Mouse (Mus musculus): ENCODE data around the gene Tbc1d22a.

Gene Tbc1d22a

DNA sequence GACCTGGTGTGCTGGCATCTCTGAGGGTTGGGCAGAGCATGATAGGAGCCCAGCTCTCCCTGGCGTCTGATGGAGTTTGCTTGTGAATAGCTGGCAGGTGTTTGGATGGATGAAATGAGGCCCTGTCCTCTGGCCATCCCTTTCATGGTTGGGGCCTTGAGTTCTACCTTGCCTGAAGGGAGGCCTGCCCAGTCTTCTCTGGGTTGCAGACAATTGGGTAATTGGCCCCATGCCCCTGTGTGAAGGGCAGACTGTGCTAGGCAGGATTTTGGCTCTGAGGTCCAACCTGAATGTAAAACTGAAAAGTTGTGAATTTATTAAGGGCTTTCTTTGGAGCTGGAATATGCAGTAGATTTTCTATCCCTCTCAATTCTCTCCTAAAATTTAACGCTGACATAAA, 204.2 kb downstream of the Tbc1d22a start:
- DNase-seq: no peak

DNA sequence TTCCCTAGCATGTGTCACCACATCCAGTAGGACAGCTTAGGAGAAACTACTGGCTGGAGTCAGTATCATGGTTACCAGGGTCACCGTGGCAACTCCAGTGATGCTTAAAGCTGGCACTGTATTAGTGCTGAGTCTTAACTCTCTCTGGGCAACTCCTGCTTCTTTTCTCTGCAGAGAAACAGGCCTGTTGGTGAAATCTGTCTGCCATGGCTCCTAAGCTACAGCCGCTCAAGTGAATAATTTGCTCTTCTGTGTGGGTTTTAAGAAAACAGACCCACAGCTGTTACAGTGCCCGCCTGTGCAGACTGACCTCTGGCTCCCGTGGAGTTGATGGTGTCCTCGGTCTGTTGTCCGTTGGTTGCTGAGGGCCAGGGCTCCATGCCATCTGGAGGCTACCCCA, 205.4 kb downstream of the Tbc1d22a start:
- no peak for DNase-seq

DNA sequence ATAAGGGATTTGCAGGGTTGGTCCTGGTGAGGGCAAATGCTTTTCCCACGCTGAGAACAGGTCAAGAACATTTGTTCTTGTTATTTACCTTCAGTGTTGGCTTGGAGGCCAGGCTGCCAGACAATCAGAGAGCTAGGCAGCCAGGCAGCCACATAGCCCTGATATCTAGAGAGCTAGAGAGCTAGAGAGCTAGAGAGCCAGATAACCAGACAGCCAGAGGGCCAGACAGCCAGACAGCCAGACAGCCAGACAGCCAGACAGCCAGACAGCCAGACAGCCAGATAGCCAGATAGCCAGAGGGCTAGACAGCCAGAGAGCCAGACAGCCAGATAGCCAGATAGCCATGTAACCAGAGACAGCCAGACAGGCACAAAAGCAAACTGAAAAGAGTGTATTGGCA, 208.6 kb downstream of the Tbc1d22a start:
- DNase-seq: no peak

DNA sequence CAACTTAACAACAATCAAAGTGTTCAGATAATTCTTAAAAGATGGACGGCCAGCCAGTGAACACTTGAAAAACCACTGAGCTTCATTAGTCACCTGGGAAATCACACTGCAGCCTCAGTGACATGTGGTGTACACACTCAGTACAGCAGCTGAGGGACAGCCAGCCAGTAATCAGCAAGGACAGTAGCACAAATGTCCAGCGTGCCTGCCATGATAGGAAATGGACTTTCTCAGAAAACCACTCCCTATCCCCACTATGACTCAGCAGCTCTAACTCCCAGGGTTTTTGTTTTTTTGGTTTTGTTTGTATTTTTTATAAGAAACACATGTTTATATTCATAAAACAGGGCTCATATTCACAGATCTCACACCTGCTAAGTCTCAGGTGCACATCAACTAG, 209.6 kb downstream of the Tbc1d22a start:
- no peak for DNase-seq

DNA sequence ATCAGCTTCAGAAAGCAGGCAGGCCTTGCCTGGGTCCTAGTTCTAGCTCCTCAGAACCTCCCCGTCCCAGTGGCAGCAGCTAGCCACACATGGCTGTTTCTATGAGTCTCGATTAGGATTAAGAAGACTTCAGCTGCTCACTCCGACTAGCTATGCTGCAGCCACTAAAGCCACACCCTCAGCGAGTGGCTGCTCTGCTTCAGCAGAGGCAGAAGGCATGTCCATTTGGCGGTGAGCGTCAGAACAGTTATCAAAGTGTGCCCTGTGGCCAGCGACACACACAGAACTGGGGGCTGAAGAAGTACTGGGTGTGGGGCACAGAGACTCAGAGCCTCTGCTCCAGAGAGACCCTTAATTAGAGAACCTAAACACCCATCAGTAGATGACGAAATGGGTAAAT, 210.7 kb downstream of the Tbc1d22a start:
- no peak for DNase-seq

DNA sequence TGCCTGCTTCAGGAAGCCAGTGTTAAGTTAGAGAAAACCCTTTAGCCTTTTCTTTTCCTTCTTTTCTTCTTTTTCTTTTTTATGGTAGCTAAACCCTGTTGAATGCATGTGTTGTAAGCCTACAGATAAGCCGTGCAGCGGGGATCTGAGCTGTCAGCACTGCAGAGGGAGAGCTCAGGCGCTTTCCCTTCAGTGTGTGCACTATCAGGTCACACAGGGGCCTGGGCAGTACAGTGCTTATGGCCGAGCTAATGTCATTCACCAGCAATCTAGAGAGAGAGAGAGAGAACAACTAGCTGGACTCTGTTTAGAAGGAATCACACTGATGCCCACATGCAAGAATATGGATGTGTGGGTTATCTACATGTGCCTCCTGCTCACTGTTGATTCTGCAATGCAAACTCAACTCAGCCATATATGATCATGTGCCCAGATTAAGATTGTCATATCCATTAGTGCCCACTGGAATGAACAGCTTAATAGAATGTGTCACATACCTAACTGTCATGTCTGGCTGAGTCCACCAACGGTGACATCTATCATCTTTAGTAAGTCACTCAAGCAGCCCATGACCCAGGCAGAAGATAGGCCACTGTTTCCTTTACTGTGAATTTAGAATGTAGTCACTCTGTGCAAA, 212.2 kb downstream of the Tbc1d22a start:
- DNase-seq: no peak

DNA sequence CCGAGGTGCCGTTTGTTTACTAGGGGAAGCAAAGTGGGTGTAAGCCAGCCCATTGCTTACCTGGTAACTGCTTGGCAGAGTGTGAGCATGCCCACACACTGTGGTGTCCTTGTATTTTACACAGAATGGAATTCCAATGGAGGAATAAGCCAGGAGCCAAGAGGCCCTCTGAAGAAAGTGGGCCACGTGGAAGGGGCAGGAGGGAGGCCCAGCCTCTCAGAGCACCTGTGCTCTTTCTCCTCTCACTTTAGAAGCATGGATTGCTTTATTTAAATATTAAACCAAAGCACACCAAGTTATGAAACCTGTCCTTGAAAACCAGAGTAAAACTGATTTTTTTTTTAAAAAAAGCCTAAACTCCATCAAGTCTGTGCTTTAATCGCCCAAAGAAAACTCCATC, 213.2 kb downstream of the Tbc1d22a start:
- no peak for DNase-seq

DNA sequence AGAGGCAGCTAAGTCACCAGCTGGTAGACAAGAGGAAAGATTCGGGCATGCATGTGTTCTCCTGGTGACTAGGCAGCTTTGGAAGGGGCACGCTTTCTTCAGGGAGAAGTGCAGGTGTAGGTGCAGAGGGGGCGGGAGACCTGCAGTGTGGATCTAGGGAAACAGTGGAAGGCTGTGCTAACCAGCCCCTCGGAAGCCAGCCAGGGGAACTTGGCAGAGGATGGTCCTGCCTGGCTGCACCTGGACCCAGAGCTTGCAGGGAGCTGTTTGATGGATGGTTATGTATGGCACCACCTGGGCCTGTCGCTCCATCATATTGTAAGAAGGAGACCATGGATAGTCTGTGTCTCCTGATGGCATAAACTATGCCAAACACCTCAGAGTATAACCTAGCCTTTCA, 214.2 kb downstream of the Tbc1d22a start:
- no peak for DNase-seq

DNA sequence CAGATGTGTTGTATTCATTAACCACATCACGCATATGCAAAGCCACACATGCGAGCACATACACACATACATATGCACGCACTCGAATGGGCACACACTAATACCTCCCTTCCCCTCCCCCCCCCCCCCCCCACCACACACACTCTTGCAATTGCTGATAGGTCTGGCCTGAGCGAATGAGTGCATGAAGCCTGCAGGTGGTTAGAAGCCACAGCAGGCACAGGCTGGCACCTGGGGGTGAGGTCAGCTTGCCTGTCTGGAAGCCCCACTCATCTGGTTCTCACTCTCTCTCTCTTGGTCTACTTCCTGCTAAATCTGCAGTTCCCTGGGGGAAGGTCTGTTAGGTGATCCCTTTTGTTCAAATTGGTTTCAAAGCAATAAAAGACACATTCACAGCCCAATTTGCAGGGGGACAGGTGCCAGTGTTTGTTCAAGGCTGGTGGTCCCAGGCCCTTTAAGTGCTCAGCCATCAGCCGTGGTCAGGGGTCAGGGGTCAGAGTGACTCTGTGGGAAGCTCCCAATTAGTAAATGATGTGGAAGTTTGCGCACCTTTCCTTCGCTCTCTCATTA, 215.6 kb downstream of the Tbc1d22a start:
- no peak for DNase-seq

DNA sequence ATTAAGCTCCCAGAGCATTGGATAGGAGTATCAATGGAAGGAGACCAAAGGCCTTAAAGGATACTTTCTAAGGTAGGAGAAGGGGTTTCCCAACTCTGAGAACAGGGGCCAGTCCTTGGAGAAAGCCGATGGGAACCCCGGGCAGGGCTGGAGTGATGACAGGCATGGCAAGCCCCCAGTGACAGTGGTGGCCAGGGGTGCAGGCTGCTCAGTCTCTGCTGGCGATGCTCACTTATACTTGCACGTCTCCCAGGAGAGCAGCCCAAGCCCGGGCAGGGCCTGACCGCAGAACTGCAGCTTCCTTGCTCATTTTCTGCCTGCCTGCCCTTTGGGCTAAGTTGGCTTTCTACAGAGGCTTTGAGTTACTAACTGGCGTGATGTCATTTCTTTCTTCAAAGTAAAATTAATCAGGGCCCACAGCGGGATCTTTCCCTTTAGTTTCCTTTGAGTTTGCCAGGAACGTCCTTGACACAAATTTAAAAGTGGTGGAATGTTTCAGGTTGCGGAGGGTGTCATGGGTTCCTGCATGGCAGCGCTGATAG, 217.4 kb downstream of the Tbc1d22a start:
- no peak for DNase-seq

DNA sequence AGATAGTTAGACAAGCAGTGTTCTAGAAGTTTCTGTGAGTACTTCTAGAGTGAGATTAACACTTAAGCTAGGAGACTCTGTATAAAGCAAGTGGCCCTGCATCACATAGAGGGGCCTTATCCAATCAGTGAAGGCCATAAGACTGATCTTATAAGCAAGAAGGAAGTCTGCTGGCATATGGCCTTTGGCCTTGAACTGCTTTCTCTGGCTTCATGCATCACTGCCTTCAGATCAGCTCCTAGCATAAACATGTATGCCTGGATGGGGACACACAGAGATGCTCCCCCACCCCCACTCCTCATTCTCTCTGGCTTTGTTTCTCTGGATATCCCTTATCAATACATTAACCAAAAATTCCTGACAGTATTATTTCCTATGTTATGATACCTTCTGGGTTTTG, 218.5 kb downstream of the Tbc1d22a start:
- no peak for DNase-seq

DNA sequence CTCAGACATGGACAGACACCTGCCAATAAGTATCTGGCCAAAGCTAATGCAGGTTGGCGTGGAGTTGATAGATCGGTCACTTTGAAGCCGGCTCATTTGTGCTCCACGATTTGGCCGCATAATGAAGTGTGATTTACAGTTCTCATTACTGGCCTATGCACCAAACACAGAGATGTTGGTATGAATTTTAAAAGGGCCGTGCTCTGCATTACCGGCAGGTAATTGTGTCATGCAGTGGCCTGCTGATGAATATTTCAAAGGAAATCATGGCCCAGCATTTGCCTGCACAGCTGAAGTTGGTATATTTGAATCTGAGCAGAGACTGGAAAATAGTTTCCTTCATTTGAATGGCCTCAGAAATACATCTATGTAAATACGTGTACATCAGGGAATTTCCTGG, 219.1 kb downstream of the Tbc1d22a start:
- no peak for DNase-seq

DNA sequence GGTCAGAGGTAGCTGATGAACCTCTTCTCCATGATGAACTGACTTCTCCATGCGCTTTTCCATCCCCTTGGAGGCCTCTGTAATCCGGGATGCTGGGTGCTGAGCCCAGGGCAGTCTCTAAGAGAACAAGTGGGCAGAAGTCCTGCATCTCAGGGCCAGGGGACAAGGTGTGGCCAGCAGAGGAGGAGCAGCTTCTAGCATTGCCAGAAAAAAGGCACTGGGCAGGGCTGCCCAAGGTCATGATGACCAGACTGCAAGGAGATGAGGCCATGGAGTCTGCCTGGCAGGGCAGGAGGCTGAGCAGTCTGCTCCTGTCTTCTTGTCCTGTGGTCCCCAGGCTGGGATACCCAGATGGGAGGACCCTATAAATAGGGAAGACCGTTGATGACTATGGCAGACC, 220.0 kb downstream of the Tbc1d22a start:
- DNase-seq: no peak

DNA sequence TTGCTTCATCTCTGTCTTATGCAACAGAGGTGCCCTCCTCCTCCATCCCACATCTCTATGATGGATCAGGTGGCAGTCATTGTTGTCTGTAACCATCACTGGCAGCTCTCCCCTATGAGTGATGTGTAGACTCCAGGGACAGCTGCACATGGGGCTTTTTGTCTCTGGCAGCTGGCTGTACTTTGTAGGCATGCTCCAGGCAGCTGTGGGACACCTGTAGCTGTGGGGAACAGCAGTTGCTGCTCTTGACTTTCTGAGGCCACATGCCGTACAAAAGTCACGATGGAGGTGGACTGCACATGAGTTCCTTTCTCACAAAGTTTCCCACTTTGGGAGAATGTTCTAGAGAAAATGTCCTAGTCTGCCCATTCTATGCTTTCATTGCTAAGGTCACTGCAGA, 223.1 kb downstream of the Tbc1d22a start:
- no peak for DNase-seq

DNA sequence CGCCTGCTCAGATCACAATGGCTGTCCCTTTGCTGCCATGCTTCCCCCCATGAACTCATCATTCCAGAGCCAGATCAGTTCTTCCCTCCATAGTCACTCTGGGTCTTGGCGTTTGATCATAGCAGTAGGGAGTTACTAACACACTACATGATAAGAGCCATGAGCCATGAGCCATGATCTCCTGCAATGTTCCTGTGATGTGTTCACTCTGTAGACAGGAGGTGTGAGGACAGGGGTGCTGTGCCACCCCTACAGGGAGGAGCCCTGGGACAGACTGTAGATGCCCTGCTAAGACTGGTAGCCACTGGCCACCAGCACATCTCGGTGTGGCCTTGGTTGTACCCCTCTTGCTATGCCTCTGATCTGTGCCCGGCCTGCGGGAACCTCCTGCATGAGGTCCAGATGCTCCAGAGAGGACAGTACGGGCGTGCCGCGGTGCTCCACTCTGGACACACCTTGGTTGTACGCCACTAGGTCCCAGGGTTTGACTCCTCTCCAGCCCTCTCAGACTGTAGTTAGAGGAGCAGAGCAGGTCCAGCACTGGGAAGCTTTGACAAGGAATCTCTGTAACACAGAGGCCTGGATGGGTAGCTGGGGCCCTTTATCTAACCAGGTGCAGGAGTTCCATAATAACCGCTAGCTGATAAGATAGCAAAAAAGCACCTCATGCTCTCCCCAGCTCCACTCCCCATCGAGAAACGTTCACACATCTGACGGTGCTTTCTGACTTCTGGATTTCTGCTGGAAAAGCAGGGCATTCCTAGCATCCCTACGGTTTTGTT, 224.9 kb downstream of the Tbc1d22a start:
- DNase-seq: no peak

DNA sequence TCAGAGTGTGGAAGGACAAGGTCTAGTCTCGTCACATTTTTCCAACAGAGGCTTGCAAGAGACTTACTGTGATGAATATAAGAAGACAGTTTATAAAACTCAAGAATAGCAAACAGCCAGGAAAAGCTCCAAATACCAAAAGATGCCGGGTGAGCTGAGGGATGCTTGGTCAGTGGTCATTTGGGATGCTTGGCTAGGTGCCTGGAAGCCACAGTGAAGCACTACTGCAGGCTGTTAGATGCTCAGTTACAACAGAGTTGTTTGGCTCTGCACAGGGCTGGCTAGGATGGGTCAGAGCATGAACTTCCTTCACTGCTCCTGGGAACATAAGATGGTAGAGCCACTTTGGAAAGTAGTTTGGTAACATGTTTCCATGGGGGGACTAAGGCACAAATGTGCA, 230.0 kb downstream of the Tbc1d22a start:
- DNase-seq: no peak

DNA sequence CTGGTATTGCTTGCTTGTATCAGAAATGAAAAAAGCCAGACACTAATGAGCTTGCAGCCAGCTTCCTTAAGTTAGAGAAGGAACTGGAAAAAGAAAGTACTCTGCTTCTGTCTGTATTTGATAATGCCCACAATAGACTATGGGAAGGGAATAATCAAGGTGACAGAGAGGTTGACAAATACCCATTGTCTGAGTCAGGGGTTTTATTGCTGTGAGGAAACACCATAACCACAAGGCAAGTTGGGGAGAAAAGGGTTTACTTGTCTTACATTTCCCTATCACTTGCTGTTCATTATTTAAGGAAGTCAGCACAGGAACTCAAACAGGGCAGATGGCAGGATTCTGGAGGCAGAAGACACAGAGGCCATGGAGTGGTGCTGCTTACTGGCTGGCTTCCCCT, 231.8 kb downstream of the Tbc1d22a start:
- no peak for DNase-seq

DNA sequence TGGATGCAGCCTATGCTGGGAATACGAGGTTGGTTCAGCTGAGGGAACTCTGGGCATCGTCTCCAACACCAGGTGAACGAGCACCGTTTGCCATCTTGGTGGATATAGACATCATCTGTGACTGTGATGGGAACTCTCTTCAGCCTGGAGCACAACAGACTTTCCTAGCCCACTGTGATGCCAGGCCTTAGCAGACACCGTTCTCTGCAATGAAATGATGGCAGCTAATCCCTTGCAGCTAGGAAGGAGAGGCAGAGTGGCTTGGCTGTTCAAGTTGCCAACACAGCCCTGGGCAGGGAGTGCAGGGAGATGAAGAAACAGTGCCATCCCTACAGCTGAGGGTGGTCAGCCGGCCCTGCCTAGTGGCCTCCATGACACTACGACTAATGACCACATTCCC, 233.0 kb downstream of the Tbc1d22a start:
- DNase-seq: no peak

DNA sequence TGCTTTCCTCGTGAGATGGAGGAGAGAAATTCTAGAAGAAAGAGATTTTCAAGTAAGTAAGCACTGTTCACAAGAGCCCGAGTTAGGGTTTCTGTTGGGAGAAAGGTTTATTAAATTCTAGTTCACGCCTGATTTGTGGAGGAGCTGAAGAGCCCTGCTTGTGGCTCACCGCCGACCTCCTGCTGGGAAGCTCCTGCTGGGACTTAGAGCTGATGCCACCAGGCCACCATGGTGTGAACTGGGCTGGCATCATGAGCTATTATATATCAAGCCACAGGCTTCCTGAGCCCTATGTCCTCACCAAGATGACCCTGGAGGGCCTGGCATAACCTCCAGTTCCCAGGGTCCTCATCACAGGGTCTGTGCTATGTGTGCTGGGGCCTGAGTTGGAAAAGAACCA, 235.0 kb downstream of the Tbc1d22a start:
- no peak for DNase-seq

DNA sequence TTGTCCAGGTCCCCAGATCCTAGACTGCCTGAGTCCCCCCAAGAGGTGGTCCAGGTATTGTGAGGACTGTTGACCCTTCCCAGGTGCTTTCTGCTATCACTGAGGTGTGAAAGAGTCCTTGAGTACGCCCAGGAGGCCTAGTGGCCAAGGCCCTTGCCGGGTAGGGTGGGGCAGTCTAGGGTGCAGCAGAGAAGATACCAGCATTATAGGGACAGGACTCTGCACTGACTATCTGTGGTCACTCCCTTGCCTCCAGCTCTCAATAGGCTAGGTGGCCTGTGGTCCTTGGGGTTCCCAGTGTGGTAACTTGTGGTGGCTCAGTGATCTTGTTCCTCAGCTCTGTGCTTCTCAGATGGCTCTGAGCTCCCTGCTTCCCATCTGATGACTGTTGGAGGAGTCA, 235.5 kb downstream of the Tbc1d22a start:
- no peak for DNase-seq

DNA sequence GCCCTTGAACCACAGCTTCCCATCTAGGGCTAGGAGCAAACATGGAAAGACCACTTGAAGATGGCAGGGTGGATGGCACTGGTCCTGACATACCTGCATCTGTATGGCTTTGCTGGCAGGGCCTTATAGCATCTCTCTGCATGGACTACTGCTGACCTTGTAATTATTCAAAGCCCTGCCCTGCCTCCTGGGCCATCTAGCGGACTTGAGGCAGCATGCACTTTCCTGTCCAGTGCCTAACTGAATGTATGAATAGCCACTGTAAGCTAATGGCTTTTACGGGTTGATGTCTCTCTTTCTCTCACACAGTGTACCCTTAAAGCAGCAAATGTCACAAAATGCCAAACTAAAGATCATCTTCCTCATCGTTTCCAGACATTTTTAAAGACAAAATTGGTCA, 245.2 kb downstream of the Tbc1d22a start:
- DNase-seq: no peak

DNA sequence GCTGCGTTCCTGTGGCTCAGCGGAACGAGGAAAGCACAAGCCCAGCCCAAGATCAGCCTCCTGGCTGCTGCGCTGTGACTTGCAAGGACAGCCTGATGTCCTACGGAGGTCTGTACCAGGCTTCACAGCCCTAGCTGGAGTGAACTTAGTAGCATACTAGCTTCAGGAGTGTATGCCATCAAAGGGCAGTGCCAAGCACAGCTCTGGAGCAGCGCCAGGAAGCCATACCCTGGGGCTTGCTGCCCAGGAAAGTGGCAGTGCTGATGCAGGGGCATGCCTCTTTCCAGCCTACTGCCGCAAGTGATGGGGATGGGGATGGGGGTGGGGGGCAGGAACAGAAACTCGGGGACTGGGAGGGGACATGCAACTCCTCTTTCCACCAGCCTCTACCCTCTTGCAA, 248.4 kb downstream of the Tbc1d22a start:
- no peak for DNase-seq

DNA sequence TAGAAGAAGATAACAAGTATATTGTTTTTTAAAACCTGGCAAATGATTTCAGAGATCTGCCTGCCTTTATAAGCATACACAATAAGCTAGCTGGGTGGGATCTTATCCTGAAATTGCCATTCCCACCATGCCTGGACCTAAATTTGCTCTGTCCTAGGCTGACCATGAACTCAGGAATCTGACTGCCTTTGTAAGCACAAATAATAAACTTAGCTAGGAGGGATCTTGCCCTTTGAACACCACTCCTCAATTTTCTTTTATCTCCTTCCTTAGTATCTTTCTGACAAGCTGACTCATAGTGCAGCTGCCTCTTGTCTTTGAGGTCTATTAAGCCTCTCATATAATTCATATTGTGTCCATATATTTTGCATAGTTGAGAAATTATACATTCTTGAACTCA, 253.8 kb downstream of the Tbc1d22a start:
- no peak for DNase-seq

DNA sequence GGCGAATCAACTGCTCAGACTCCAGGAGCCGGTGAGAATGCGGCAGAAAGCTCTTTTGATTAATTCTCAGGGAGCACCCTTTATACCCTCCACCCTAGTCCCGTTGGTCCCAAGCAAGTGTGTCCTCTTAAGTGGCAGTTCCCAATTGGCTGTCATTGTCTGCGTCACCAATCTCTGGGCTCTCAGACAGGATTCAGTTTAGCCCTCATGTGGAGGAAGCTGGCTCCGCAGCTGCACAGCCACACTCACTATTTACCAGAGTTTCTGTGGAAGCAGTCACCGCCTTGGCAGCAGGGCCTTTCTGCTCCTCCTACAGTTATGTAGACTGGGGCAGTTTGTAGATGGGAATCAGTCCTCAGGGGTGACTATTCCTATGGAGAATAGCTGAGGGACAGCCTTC, 256.9 kb downstream of the Tbc1d22a start:
- no peak for DNase-seq

Data from lung, postnatal 14 days (tissue).